Mouse (Mus musculus) cortical plate, adult 2 months (tissue): Measurements from ENCODE around the gene Olfr573-ps1.

Experiments used
- CTCF ChIP-seq: fragments of 200-500 bp; IDR thresholded peaks from 2 replicates; pipeline ENCODE4 v1.5.1; 2011; ENCODE audit warnings: mild to moderate bottlenecking, control low read depth, low read length; ENCODE audit not compliant: insufficient read depth; ENCODE audit errors: extremely low read depth
- POLR2A ChIP-seq: fragments of 200-500 bp; IDR thresholded peaks from 2 replicates; pipeline ENCODE4 v1.6.1; 2011; ENCODE audit warnings: mild to moderate bottlenecking, low read length, control low read depth; ENCODE audit not compliant: insufficient read depth; ENCODE audit errors: extremely low read depth

DNA sequence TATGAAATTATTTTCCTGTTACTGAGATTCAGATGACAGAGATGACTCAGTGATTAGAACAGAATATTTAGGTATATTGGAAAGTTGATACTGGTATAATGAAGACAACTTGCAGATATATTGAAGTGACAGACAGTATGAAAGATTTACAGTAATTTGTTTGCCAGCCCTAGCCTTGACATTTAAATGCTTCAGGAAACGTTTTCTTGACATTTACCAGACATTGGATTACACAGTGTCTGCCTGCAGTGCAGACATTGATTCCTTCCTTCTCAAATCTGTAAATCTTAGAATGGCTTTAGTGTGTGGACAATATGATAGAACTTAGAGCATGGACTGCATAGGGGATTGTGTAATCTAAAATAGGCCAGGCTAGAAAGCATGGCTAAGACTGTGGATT is 27.1 kb downstream of the Olfr573-ps1 start:
- no peak for TF ChIP-seq CTCF
- no peak for TF ChIP-seq POLR2A
